Mouse (Mus musculus) spleen, adult 2 months (tissue): ENCODE measurements around the gene Wdr20. TPM values are rescaled to one million over a fixed set of nuclear protein-coding genes. Genes with fewer than 3 reads are reported as not detected.
A peak's percentile ranks its signal among the peaks of the same experiment; 100 is the strongest.

Experiments used
- DNase-seq, 2 experiments: peaks; one replicate each; pipeline versions ENCODE4 v3.0.0 to v3.0.0-alpha.2; 2012 to 2021; ENCODE audit warnings: low spot score in 2 of 2, low read depth in 1 of 2
- H3K27ac ChIP-seq: fragments of 200-500 bp; 2 replicates; pipeline ENCODE4 v1.5.1; 2012; ENCODE audit warnings: low read length, inconsistent platforms; ENCODE audit not compliant: insufficient read depth
- H3K27me3 ChIP-seq: fragments of 200-500 bp; 2 replicates; pipeline ENCODE4 v1.6.1; 2012; ENCODE audit warnings: mild to moderate bottlenecking, moderate library complexity, low read length, inconsistent platforms; ENCODE audit not compliant: control insufficient read depth, insufficient read depth
- H3K36me3 ChIP-seq: fragments of 200-500 bp; 2 replicates; pipeline ENCODE4 v1.6.1; 2012; ENCODE audit warnings: mild to moderate bottlenecking, low read length, inconsistent platforms; ENCODE audit not compliant: control insufficient read depth, insufficient read depth
- H3K4me1 ChIP-seq: fragments of 200-500 bp; 2 replicates; pipeline ENCODE4 v1.6.1; 2011; ENCODE audit warnings: inconsistent platforms; ENCODE audit not compliant: control insufficient read depth, insufficient read depth, insufficient read length
- H3K4me3 ChIP-seq: fragments of 200-500 bp; 2 replicates; pipeline ENCODE4 v1.5.1; 2011; ENCODE audit warnings: mild to moderate bottlenecking, inconsistent platforms; ENCODE audit not compliant: insufficient read depth, insufficient read length; ENCODE audit errors: extremely low read depth
- CTCF ChIP-seq: fragments of 200-500 bp; IDR thresholded peaks from 2 replicates; pipeline ENCODE4 v1.5.1; 2011; ENCODE audit warnings: mild to moderate bottlenecking, inconsistent platforms; ENCODE audit not compliant: insufficient read depth, insufficient read length, insufficient replicate concordance; ENCODE audit errors: extremely low read depth
- POLR2A ChIP-seq: fragments of 200-500 bp; IDR thresholded peaks from 2 replicates; pipeline ENCODE4 v1.6.1; 2011; ENCODE audit warnings: low read depth, low read length, inconsistent platforms
- WGBS: fragments of 180-500 bp; shearing (Covaris S2); methylation state at CpG from one replicate; pipeline ENCODE4 v1.1.7; 2018; 5-methylcytosine and 5-hydroxymethylcytosine counted together
- polyA plus RNA-seq: library from polyadenylated mRNA; depleted of rRNA; stranded (reverse); fragments of >200 nt; gene quantifications from 2 replicates; pipeline ENCODE4 v1.2.3, GENCODE M21; 2012

Wdr20 gene
- polyA plus RNA-seq, 1 experiment = 11.4 TPM

DNA sequence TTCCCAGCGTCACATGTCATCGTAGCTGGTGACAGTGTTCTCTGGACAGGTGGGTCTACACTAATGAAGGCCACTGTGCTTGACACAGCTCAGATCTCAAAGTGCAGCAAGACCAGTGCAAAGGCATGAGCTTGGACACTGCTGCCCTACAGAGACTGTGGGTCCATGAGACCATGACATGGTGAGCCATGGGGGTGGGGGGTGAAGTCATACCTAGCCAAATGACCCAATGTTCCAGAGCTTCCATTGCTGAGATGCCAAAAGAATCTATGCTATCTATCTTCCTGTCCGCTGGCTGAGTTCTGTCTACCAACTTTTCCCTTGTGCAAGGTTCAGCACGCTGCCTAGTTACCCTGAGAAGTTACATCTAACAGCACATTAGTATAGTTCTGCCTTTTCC lies 91.2 kb downstream of the Wdr20 start:
- no peaks in the 10 kb centered on the region for H3K27me3 ChIP-seq
- H3K4me3 ChIP-seq = no peak overlapping the region
- no peaks in the 10 kb centered on the region for H3K36me3 ChIP-seq
- WGBS = 98% methylated on average over 4 of the region's 4 CpGs
- H3K4me1 ChIP-seq = no peaks in the 10 kb centered on the region
- DNase-seq = no peak
- TF ChIP-seq POLR2A = no peak
- TF ChIP-seq CTCF = no peak
- H3K27ac ChIP-seq = no peak overlapping the region

DNA sequence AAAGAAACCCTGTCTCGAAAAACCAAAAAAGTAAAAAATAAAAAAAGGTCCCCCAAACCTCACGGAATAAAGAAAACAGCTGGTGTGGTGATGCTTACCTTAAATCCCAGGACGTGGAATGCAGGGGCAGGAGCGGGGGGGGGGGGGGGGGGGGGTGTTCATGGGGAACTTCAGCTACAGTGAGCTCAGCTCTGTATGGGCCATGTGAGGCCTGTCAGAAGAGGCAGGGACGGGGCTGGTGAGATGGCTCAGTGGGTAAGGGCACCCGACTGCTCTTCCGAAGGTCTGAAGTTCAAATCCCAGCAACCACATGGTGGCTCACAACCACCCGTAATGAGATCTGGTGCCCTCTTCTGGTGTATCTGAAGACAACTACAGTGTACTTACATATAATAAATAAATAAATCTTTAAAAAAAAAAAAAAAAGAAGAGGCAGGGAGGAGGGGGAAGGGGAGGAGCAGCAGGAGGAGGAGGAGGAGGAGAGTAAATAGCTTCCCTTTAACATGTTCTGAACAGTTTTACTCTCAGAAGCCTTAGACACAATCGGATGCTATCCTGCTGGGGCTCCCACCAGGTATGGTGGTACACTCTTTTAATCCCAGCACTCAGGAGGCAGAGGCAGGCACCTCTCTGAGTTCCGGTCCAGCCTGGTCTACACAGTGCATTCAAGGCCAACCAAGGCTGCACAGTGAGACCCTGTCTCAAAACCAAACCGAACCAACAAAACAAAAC lies 92.7 kb downstream of the Wdr20 start:
- no peak for TF ChIP-seq POLR2A
- TF ChIP-seq CTCF = no peak
- Histone ChIP-seq H3K27me3 (no peaks in the 10 kb centered on the region), H3K4me3 (no peak overlapping the region), H3K36me3 (no peaks in the 10 kb centered on the region), H3K4me1 (no peaks in the 10 kb centered on the region), H3K27ac (no peak overlapping the region)
- DNase-seq = no peak
- WGBS = 88% methylated on average over 10 of the region's 11 CpGs

DNA sequence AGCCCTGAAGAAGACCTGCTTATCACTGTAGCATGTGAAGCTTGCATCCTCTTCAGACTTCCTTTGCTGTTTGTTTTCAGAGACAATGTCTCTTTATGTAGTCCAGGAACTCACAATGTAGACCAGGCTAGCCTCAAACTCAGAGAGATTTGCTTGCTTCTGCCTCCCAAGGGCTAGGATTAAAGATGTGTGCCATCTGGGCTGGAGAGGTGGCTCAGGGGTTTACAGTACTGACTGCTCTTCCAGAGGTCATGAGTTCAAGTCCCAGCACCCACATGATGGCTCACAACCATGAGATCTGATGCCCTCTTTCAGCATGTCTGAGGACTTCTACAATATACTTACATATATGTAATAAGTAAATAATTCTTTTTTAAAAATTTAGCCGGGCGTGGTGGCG lies 97.4 kb downstream of the Wdr20 start:
- TF ChIP-seq CTCF = no peak
- no peak for TF ChIP-seq POLR2A
- no peak overlapping the region for H3K27ac ChIP-seq
- WGBS = over 99% methylated on average over 3 of the region's 3 CpGs
- H3K36me3 ChIP-seq = no peaks in the 10 kb centered on the region
- H3K4me1 ChIP-seq = no peaks in the 10 kb centered on the region
- 0 out of 2 replicates have a peak, but pooled peaks cover 3% of the 10 kb centered on the region for H3K27me3 ChIP-seq
- H3K4me3 ChIP-seq = no peak overlapping the region
- DNase-seq = no peak

- no peak overlapping the region for H3K4me3 ChIP-seq
- TF ChIP-seq CTCF (no peak), POLR2A (no peak)
- H3K27me3 ChIP-seq = 0 out of 2 replicates have a peak, but pooled peaks cover 3% of the 10 kb centered on the region
- H3K36me3 ChIP-seq = no peaks in the 10 kb centered on the region
- 77% methylated on average over 6 of the region's 6 CpGs for WGBS
- no peak for DNase-seq
- H3K4me1 ChIP-seq = no peaks in the 10 kb centered on the region
- no peak overlapping the region for H3K27ac ChIP-seq
These were observed 99.0 kb downstream of the Wdr20 start for GRCm38 (mm10) chr12:110836729-110837128.

DNA sequence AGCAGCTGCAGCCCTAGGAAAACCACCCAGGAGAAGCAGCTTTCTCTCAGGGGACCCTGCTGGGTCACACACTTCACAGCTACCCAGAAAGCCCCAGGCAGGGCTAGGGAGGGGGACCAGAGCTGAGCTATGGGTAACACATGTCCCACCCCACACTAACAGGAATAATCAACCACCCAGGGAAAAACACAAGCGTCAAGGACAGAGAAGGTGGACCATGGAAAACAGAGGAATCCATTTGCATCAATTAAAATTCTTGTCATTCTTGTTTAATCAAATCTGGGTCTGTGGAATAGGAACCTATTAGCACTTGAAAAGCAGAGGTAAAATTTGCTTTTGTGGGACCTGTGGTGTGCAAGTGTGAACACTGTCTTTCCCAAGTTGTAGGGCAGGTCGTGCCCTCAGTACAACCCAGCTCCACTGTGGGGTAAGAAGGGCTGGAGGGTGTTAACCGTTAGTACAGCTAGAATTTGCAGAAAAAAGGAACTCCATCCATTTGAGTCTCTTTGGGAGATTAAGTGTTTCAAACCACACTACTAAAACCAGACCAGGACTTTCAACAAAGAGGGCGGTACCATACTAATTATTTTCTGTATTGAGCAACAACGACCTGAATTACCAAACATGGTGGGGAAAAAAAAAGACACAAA lies 99.6 kb downstream of the Wdr20 start:
- TF ChIP-seq CTCF (no peak), POLR2A (no peak)
- no peak for DNase-seq
- H3K4me3 ChIP-seq = no peak overlapping the region
- H3K36me3 ChIP-seq = no peaks in the 10 kb centered on the region
- WGBS = 33% methylated on average over 5 of the region's 5 CpGs
- H3K27ac ChIP-seq = no peak overlapping the region
- 0 out of 2 replicates have a peak, but pooled peaks cover 3% of the 10 kb centered on the region for H3K27me3 ChIP-seq
- no peaks in the 10 kb centered on the region for H3K4me1 ChIP-seq

DNA sequence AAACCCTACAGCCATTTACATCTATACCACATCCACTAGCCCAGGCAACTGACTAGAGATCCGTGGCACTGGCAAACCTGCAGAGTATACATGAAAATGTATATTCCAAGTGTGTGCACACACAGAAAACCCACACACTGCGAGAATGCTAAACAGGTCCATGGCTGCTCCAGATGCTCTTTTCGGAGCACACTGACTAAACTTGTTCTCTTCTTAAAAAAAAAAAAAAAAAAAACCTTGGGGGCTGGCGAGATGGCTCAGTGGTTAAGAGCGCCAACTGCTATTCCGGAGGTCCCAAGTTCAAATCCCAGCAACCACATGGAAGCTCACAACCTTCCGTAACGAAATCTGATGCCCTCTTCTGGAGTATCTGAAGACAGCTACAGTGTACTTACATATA lies 100.1 kb downstream of the Wdr20 start:
- H3K36me3 ChIP-seq = no peaks in the 10 kb centered on the region
- 87% methylated on average over 8 of the region's 8 CpGs for WGBS
- TF ChIP-seq CTCF (no peak), POLR2A (no peak)
- H3K4me3 ChIP-seq = no peak overlapping the region
- no peaks in the 10 kb centered on the region for H3K4me1 ChIP-seq
- 0 out of 2 replicates have a peak, but pooled peaks cover 3% of the 10 kb centered on the region for H3K27me3 ChIP-seq
- H3K27ac ChIP-seq = no peak overlapping the region
- no peak for DNase-seq

GRCm38 (mm10) chr12:110840348-110841198 lies 102.8 kb downstream of the Wdr20 start, which contains the start of gene Mok:
Mok (minus strand) TSS chr12:110840939.
- under 1% methylated on average over 71 of the region's 71 CpGs for WGBS
- Histone ChIP-seq H3K27me3 (0 out of 2 replicates have a peak, but pooled peaks cover 3% of the 10 kb centered on the region), H3K4me1 (no peaks in the 10 kb centered on the region), H3K36me3 (no peaks in the 10 kb centered on the region), H3K27ac (no peak within 1 kb of the TSS), H3K4me3 (peak within 1 kb of the TSS; percentile 87)
- TF ChIP-seq POLR2A (no peak), CTCF (no peak)
- peak; percentile 83 to 93 for DNase-seq
